Mouse (Mus musculus) adipocyte (in vitro differentiated cells): ENCODE measurements at regions not wholly inside any gene's neighbourhood (a gene's known extent, or its start where the extent isn't known, plus 50 kb on each side); places are given as distances from the start of the nearest gene placed in this dataset.

Experiments
- DNase-seq: peaks from one replicate; pipeline ENCODE4 v3.0.0-alpha.2; 2016; ENCODE audit warnings: low spot score

GRCm38 (mm10) chr5:11983452-11983851 lies 65.6 kb downstream of the 4933402N22Rik start:
- no peak for DNase-seq

GRCm38 (mm10) chr5:11989140-11989539 lies 71.3 kb downstream of the 4933402N22Rik start:
- DNase-seq = no peak

GRCm38 (mm10) chr5:12000777-12001176 lies 82.9 kb downstream of the 4933402N22Rik start:
- no peak for DNase-seq

- DNase-seq = no peak
Observed at GRCm38 (mm10) chr5:12006473-12006872, 88.6 kb downstream of the 4933402N22Rik start.

- no peak for DNase-seq
Observed at GRCm38 (mm10) chr5:12016332-12016731, 98.5 kb downstream of the 4933402N22Rik start.

GRCm38 (mm10) chr5:12020489-12020888 lies 102.6 kb downstream of the 4933402N22Rik start:
- no peak for DNase-seq

GRCm38 (mm10) chr5:12024705-12025383 lies 107.0 kb downstream of the 4933402N22Rik start:
- DNase-seq = no peak

- DNase-seq = peak; percentile 71
Observed at GRCm38 (mm10) chr5:12030002-12030401, 112.2 kb downstream of the 4933402N22Rik start.

- no peak for DNase-seq
Observed at GRCm38 (mm10) chr5:12049806-12050205, 132.0 kb downstream of the 4933402N22Rik start.

GRCm38 (mm10) chr5:12080191-12080590 lies 162.3 kb downstream of the 4933402N22Rik start:
- DNase-seq = no peak

GRCm38 (mm10) chr5:12093680-12094079 lies 175.8 kb downstream of the 4933402N22Rik start:
- no peak for DNase-seq

- no peak for DNase-seq
Observed at GRCm38 (mm10) chr5:12116587-12117354, 198.9 kb downstream of the 4933402N22Rik start.

GRCm38 (mm10) chr5:12124935-12125334 lies 207.1 kb downstream of the 4933402N22Rik start:
- DNase-seq = no peak

GRCm38 (mm10) chr5:12127484-12128265 lies 209.8 kb downstream of the 4933402N22Rik start:
- DNase-seq = no peak

- DNase-seq = no peak
Observed at GRCm38 (mm10) chr5:12138961-12139360, 221.1 kb downstream of the 4933402N22Rik start.

GRCm38 (mm10) chr5:12153295-12153694 lies 229.9 kb upstream of the Sema3d start:
- no peak for DNase-seq

GRCm38 (mm10) chr5:12154551-12155091 lies 228.6 kb upstream of the Sema3d start:
- DNase-seq = no peak

- no peak for DNase-seq
Observed at GRCm38 (mm10) chr5:12191681-12192080, 191.5 kb upstream of the Sema3d start.

- no peak for DNase-seq
Observed at GRCm38 (mm10) chr5:12207452-12207851, 175.7 kb upstream of the Sema3d start.

GRCm38 (mm10) chr5:12209631-12210030 lies 173.6 kb upstream of the Sema3d start:
- DNase-seq = no peak

- DNase-seq = no peak
Observed at GRCm38 (mm10) chr5:12213448-12213847, 169.7 kb upstream of the Sema3d start.

- DNase-seq = no peak
Observed at GRCm38 (mm10) chr5:12219424-12220107, 163.6 kb upstream of the Sema3d start.
